Mouse (Mus musculus) central nervous system, embryonic 18 days (tissue): ENCODE data around the gene Wee1. TPM values are rescaled to one million over a fixed set of nuclear protein-coding genes. Genes with fewer than 3 reads are reported as not detected.

Source experiments
- polyA plus RNA-seq: library from polyadenylated mRNA; depleted of rRNA; stranded (reverse); fragments of >200 nt; gene quantifications from 2 replicates; pipeline ENCODE4 v1.2.3, GENCODE M21; 2012; rRNA removed

Gene Wee1
- 5.3 and 5.4 TPM in 2 replicates for polyA plus RNA-seq

GRCm38 (mm10) chr7:110121516-110122288 is at the start of gene Wee1:
TSS of gene Wee1 (plus strand) at chr7:110122046.

Other genes with a start within 250 kb of the Wee1 start
- gene Dennd5a, start 161.6 kb upstream of the Wee1 start, polyA plus RNA-seq: 125 and 126 TPM in 2 replicates
- gene Tmem41b, start 135.1 kb upstream of the Wee1 start, polyA plus RNA-seq: 45.3 and 47.1 TPM in 2 replicates
- gene Ipo7, start 103.8 kb upstream of the Wee1 start, polyA plus RNA-seq: 50.7 and 55.3 TPM in 2 replicates
- gene Zfp143, start 60.8 kb upstream of the Wee1 start, polyA plus RNA-seq: 12.8 and 14.2 TPM in 2 replicates
- gene Swap70, start 99.7 kb downstream of the Wee1 start, polyA plus RNA-seq: 5.5 and 6.0 TPM in 2 replicates